Mouse (Mus musculus) hindbrain, embryonic 12.5 days (tissue): ENCODE measurements around the gene Mcf2l. TPM values are rescaled to one million over a fixed set of nuclear protein-coding genes. Genes with fewer than 3 reads are reported as not detected.

Experiments used
- ATAC-seq: fragments of 200-750 bp; cut with Nextera tagmentation; 2 replicates; pipeline ENCODE4 v1.8.0; 2017; ENCODE audit warnings: moderate TSS enrichment; ENCODE audit not compliant: low FRiP score
- H3K27ac ChIP-seq: fragments of 300-500 bp; sonication (generic); 2 replicates; pipeline ENCODE4 v1.5.1; 2016; ENCODE audit warnings: mild to moderate bottlenecking
- H3K27me3 ChIP-seq: fragments of 300-500 bp; sonication (generic); 2 replicates; pipeline ENCODE4 v1.6.1; 2016; ENCODE audit warnings: mild to moderate bottlenecking
- H3K36me3 ChIP-seq: fragments of 300-500 bp; sonication (generic); 2 replicates; pipeline ENCODE4 v1.6.1; 2016; ENCODE audit warnings: mild to moderate bottlenecking
- H3K4me1 ChIP-seq: fragments of 300-500 bp; sonication (generic); 2 replicates; pipeline ENCODE4 v1.6.1; 2016
- H3K4me2 ChIP-seq: fragments of 300-500 bp; sonication (generic); replicated peaks from 2 replicates; pipeline ENCODE4 v1.6.1; 2016; ENCODE audit warnings: mild to moderate bottlenecking
- H3K4me3 ChIP-seq: fragments of 300-500 bp; sonication (generic); 2 replicates; pipeline ENCODE4 v1.5.1; 2016; ENCODE audit warnings: mild to moderate bottlenecking
- H3K9ac ChIP-seq: fragments of 300-500 bp; sonication (generic); 2 replicates; pipeline ENCODE4 v1.6.1; 2016; ENCODE audit warnings: mild to moderate bottlenecking, moderate library complexity
- H3K9me3 ChIP-seq: fragments of 300-500 bp; sonication (generic); replicated peaks from 2 replicates; pipeline ENCODE4 v1.6.1; 2016; ENCODE audit warnings: mild to moderate bottlenecking
- WGBS: fragments of 180-500 bp; shearing (Covaris S2); methylation state at CpG from one replicate; pipeline ENCODE4 v1.1.7; 2016; 5-methylcytosine and 5-hydroxymethylcytosine counted together
- polyA plus RNA-seq: library from polyadenylated mRNA; unstranded; fragments of >200 nt; fragmentation: Nextera tagmentation; extraction: Ambion mirVana; gene quantifications from 2 replicates; pipeline ENCODE4 v1.2.1, GENCODE M21; 2016

Mcf2l gene
- polyA plus RNA-seq, 1 experiment from 2014 or later: 98.3 TPM

- Histone ChIP-seq H3K27ac (no peak within 1 kb of the TSS), H3K9ac (no peak within 1 kb of the TSS), H3K4me1 (peaks cover 2% of the 10 kb centered on the region; the same call in 1 of the 2 replicates), H3K4me2 (no peak within 1 kb of the TSS), H3K4me3 (no peak within 1 kb of the TSS), H3K9me3 (no peaks in the 10 kb centered on the region), H3K36me3 (peaks cover 5% of the 10 kb centered on the region; the same call in 1 of the 2 replicates), H3K27me3 (no peaks in the 10 kb centered on the region)
- no peak for ATAC-seq
- WGBS: 62% methylated on average over 10 of the region's 10 CpGs
Observed at GRCm38 (mm10) chr8:13025487-13026224, 152.1 kb downstream of the Mcf2l start, which contains the start of gene F7. F7 (plus strand) TSS chr8:13026034.

GRCm38 (mm10) chr8:13027615-13028014, 154.0 kb downstream of the Mcf2l start:
- Histone ChIP-seq H3K27ac (no peak overlapping the region), H3K4me3 (no peak overlapping the region), H3K27me3 (no peaks in the 10 kb centered on the region), H3K4me1 (peaks cover 2% of the 10 kb centered on the region; the same call in 1 of the 2 replicates), H3K4me2 (no peak overlapping the region), H3K36me3 (no peaks in the 10 kb centered on the region), H3K9me3 (no peaks in the 10 kb centered on the region), H3K9ac (no peak overlapping the region)
- 89% methylated on average over 5 of the region's 5 CpGs for WGBS
- ATAC-seq: no peak

- ATAC-seq: no peak
- Histone ChIP-seq H3K4me3 (no peak overlapping the region), H3K36me3 (no peaks in the 10 kb centered on the region), H3K27me3 (no peaks in the 10 kb centered on the region), H3K4me2 (no peak overlapping the region), H3K9me3 (no peaks in the 10 kb centered on the region), H3K4me1 (peaks cover 2% of the 10 kb centered on the region; the same call in 1 of the 2 replicates), H3K27ac (no peak overlapping the region; the same call in 1 of the 2 replicates), H3K9ac (no peak overlapping the region)
- WGBS: 74% methylated on average over 5 of the region's 5 CpGs
Observed at GRCm38 (mm10) chr8:13028482-13028881, 154.9 kb downstream of the Mcf2l start.

- no peaks in the 10 kb centered on the region for H3K36me3 ChIP-seq
- ATAC-seq: no peak
- WGBS: 91% methylated on average over 10 of the region's 10 CpGs
Observed at GRCm38 (mm10) chr8:13036346-13036812, 162.8 kb downstream of the Mcf2l start.

GRCm38 (mm10) chr8:13037015-13037414, 163.4 kb downstream of the Mcf2l start, which contains the start of gene F10:
F10 (plus strand) TSS chr8:13037308.
- Histone ChIP-seq H3K36me3 (no peaks in the 10 kb centered on the region), H3K9me3 (no peaks in the 10 kb centered on the region), H3K27ac (no peak within 1 kb of the TSS), H3K4me2 (no peak within 1 kb of the TSS), H3K27me3 (no peaks in the 10 kb centered on the region; the same call in 1 of the 2 replicates), H3K4me3 (no peak within 1 kb of the TSS), H3K9ac (no peak within 1 kb of the TSS), H3K4me1 (no peaks in the 10 kb centered on the region; the same call in 1 of the 2 replicates)
- no peak for ATAC-seq
- 79% methylated on average over 7 of the region's 7 CpGs for WGBS

More at GRCm38 (mm10) chr8:13036346-13036812, 162.8 kb downstream of the Mcf2l start:
- Histone ChIP-seq H3K4me1 (no peaks in the 10 kb centered on the region; the same call in 1 of the 2 replicates), H3K9me3 (no peaks in the 10 kb centered on the region), H3K9ac (no peak overlapping the region), H3K4me3 (no peak overlapping the region), H3K4me2 (no peak overlapping the region), H3K27ac (no peak overlapping the region), H3K27me3 (no peaks in the 10 kb centered on the region; the same call in 1 of the 2 replicates)

- ATAC-seq: no peak
- no peak overlapping the region for H3K4me2 ChIP-seq
- no peak overlapping the region for H3K4me3 ChIP-seq
- no peak overlapping the region for H3K27ac ChIP-seq
- no peak overlapping the region for H3K9ac ChIP-seq
- no peaks in the 10 kb centered on the region for H3K36me3 ChIP-seq
- no peaks in the 10 kb centered on the region; the same call in 1 of the 2 replicates for H3K27me3 ChIP-seq
- 32% methylated on average over 5 of the region's 5 CpGs for WGBS
- H3K9me3 ChIP-seq: no peaks in the 10 kb centered on the region
- no peaks in the 10 kb centered on the region; the same call in 1 of the 2 replicates for H3K4me1 ChIP-seq
Observed at GRCm38 (mm10) chr8:13037569-13037968, 164.0 kb downstream of the Mcf2l start.

GRCm38 (mm10) chr8:13039054-13039453, 165.4 kb downstream of the Mcf2l start:
- Histone ChIP-seq H3K9me3 (no peaks in the 10 kb centered on the region), H3K4me3 (no peak overlapping the region), H3K36me3 (no peaks in the 10 kb centered on the region), H3K27ac (no peak overlapping the region), H3K9ac (no peak overlapping the region), H3K4me1 (no peaks in the 10 kb centered on the region; the same call in 1 of the 2 replicates), H3K27me3 (no peaks in the 10 kb centered on the region; the same call in 1 of the 2 replicates), H3K4me2 (no peak overlapping the region)
- no peak for ATAC-seq
- WGBS: 79% methylated on average over 6 of the region's 6 CpGs

- H3K27ac ChIP-seq: no peak overlapping the region
- no peak overlapping the region for H3K9ac ChIP-seq
- H3K9me3 ChIP-seq: no peaks in the 10 kb centered on the region
- H3K4me2 ChIP-seq: no peak overlapping the region
- H3K36me3 ChIP-seq: no peaks in the 10 kb centered on the region
- no peaks in the 10 kb centered on the region; the same call in 1 of the 2 replicates for H3K4me1 ChIP-seq
- no peak for ATAC-seq
- H3K27me3 ChIP-seq: no peaks in the 10 kb centered on the region; the same call in 1 of the 2 replicates
- WGBS: 84% methylated on average over 4 of the region's 4 CpGs
- no peak overlapping the region for H3K4me3 ChIP-seq
Observed at GRCm38 (mm10) chr8:13041459-13041858, 167.9 kb downstream of the Mcf2l start.

GRCm38 (mm10) chr8:13047652-13048051, 174.0 kb downstream of the Mcf2l start:
- H3K27ac ChIP-seq: no peak overlapping the region
- H3K4me1 ChIP-seq: no peaks in the 10 kb centered on the region
- H3K9ac ChIP-seq: no peak overlapping the region
- no peaks in the 10 kb centered on the region for H3K36me3 ChIP-seq
- 59% methylated on average over 5 of the region's 5 CpGs for WGBS
- H3K4me3 ChIP-seq: no peak overlapping the region
- H3K27me3 ChIP-seq: no peaks in the 10 kb centered on the region; the same call in 1 of the 2 replicates
- ATAC-seq: no peak
- H3K9me3 ChIP-seq: no peaks in the 10 kb centered on the region
- no peak overlapping the region for H3K4me2 ChIP-seq

GRCm38 (mm10) chr8:13050550-13050949, 176.9 kb downstream of the Mcf2l start:
- ATAC-seq: no peak
- Histone ChIP-seq H3K4me3 (no peak overlapping the region), H3K27ac (no peak overlapping the region), H3K4me2 (no peak overlapping the region), H3K4me1 (no peaks in the 10 kb centered on the region), H3K27me3 (no peaks in the 10 kb centered on the region; the same call in 1 of the 2 replicates), H3K9ac (no peak overlapping the region), H3K36me3 (no peaks in the 10 kb centered on the region), H3K9me3 (no peaks in the 10 kb centered on the region)
- whole genome bisulfite sequencing: 71% methylated on average over 10 of the region's 10 CpGs

- 81% methylated on average over 4 of the region's 4 CpGs for WGBS
- ATAC-seq: no peak
- Histone ChIP-seq H3K4me2 (no peak overlapping the region), H3K9me3 (no peaks in the 10 kb centered on the region), H3K9ac (no peak overlapping the region), H3K27ac (no peak overlapping the region), H3K36me3 (no peaks in the 10 kb centered on the region), H3K4me3 (no peak overlapping the region), H3K4me1 (no peaks in the 10 kb centered on the region), H3K27me3 (no peaks in the 10 kb centered on the region; the same call in 1 of the 2 replicates)
Observed at GRCm38 (mm10) chr8:13057351-13057750, 183.7 kb downstream of the Mcf2l start.

GRCm38 (mm10) chr8:13060441-13061150, 187.0 kb downstream of the Mcf2l start, which contains the start of gene Proz:
Proz (plus strand) TSS chr8:13060914.
- H3K4me1 ChIP-seq: no peaks in the 10 kb centered on the region
- no peak within 1 kb of the TSS for H3K9ac ChIP-seq
- no peak within 1 kb of the TSS for H3K27ac ChIP-seq
- no peaks in the 10 kb centered on the region for H3K36me3 ChIP-seq
- 77% methylated on average over 17 of the region's 17 CpGs for WGBS
- H3K4me2 ChIP-seq: no peak within 1 kb of the TSS
- no peak for ATAC-seq
- no peak within 1 kb of the TSS for H3K4me3 ChIP-seq
- H3K27me3 ChIP-seq: no peaks in the 10 kb centered on the region; the same call in 1 of the 2 replicates
- H3K9me3 ChIP-seq: no peaks in the 10 kb centered on the region
